ENCODE assay signal across 32 mouse cellular contexts in genomic region chr5:3696031-3696430, GRCm38 (mm10). TPM values are rescaled to one million over a fixed set of nuclear protein-coding genes. Genes with fewer than 3 reads are reported as not detected.
A peak's percentile ranks its signal among the peaks of the same experiment; 100 is the strongest.
DNase-seq lines count a peak whose midpoint lies in the region; ATAC-seq lines count a peak whose summit lies in the region.
"Had no signal": no experiment of that assay in that cellular context is flagged by ENCODE, and none has a peak within 500 bp of the region (broad histone marks: within the 10 kb centered on the region; RNA-seq: fewer than 3 reads in every experiment).

No protein-coding gene starts in this region.

- H3K9me3 ChIP-seq in midbrain, embryonic 11.5 days (ENCODE audit: control insufficient read depth, low read length) = no peaks in the 10 kb centered on the region
- H3K9me3 ChIP-seq: embryonic facial prominence, embryonic 10.5 days; embryonic facial prominence, embryonic 13.5 days; forebrain, embryonic 12.5 days; hindbrain, embryonic 12.5 days; hindbrain, embryonic 15.5 days had no signal

- no peak overlapping the region for H3K4me2 ChIP-seq in midbrain, embryonic 11.5 days
- H3K4me2 ChIP-seq: embryonic facial prominence, embryonic 13.5 days; forebrain, embryonic 12.5 days; heart, embryonic 11.5 days; hindbrain, embryonic 12.5 days; hindbrain, embryonic 15.5 days had no signal

- no peak overlapping the region for H3K9ac ChIP-seq in midbrain, embryonic 11.5 days (ENCODE audit: low read length)
- H3K9ac ChIP-seq: embryonic facial prominence, embryonic 13.5 days; forebrain, embryonic 12.5 days; hindbrain, embryonic 12.5 days; hindbrain, embryonic 15.5 days had no signal

- 0 out of 2 replicates have a peak, but pooled peaks have one; percentile 40 for ATAC-seq in megakaryocyte, adult 5-6 weeks (ENCODE audit: poor library complexity, severe bottlenecking)
- no peak for ATAC-seq in midbrain, embryonic 11.5 days (ENCODE audit: low FRiP score)
- ATAC-seq: forebrain, embryonic 16.5 days; Patski had no signal

- WGBS in midbrain, embryonic 11.5 days = 69% methylated on average over 3 of the region's 3 CpGs

- no peak overlapping the region for H3K4me3 ChIP-seq in midbrain, embryonic 11.5 days (ENCODE audit: low read depth, low read length)
- H3K4me3 ChIP-seq: embryonic facial prominence, embryonic 10.5 days; embryonic facial prominence, embryonic 13.5 days; erythroblast, embryonic 14.5 days; forebrain, embryonic 12.5 days; hindbrain, embryonic 12.5 days; hindbrain, embryonic 15.5 days had no signal

- DNase-seq in A20 (ENCODE audit: low read depth, low spot score) (peak; percentile 62), MEL-GATA-1-ER (ENCODE audit: extremely low read depth, low read depth) (peak; percentile 56)
- peak; percentile 47 for DNase-seq in splenic B cell, adult 2 months (ENCODE audit: low read depth, low spot score)
- DNase-seq in ovary, postnatal 14 days (ENCODE audit: low spot score) = no peak
- DNase-seq in midbrain, embryonic 11.5 days (ENCODE audit: low spot score, missing footprints) = no peak
- no peak for DNase-seq in spleen, postnatal 4 days (ENCODE audit: low spot score in 2 of 2)
- DNase-seq: adrenal gland, postnatal 10 days; adrenal gland, postnatal 36 days; cerebellum, adult 18-20 months; cerebellum, adult 9-10 months; cerebellum, postnatal 14 days; embryo, embryonic 11 days; gastrocnemius, postnatal 10 days; gastrocnemius, postnatal 36 days; heart, adult 11 months had no signal

- H3K4me1 ChIP-seq in midbrain, embryonic 11.5 days (ENCODE audit: control insufficient read depth, insufficient read depth, low read length) = no peaks in the 10 kb centered on the region
- H3K4me1 ChIP-seq: embryonic facial prominence, embryonic 10.5 days; embryonic facial prominence, embryonic 13.5 days; forebrain, embryonic 12.5 days; hindbrain, embryonic 12.5 days; hindbrain, embryonic 15.5 days had no signal

- H3K27ac ChIP-seq in midbrain, embryonic 11.5 days (ENCODE audit: low read depth, low read length) = no peak overlapping the region
- H3K27ac ChIP-seq: embryonic facial prominence, embryonic 10.5 days; embryonic facial prominence, embryonic 13.5 days; forebrain, embryonic 12.5 days; hindbrain, embryonic 12.5 days; hindbrain, embryonic 15.5 days had no signal

- no peaks in the 10 kb centered on the region for H3K27me3 ChIP-seq in splenic B cell, adult 2 months (ENCODE audit: control insufficient read depth, insufficient read depth, low read length, poor library complexity, severe bottlenecking)
- H3K27me3 ChIP-seq in midbrain, embryonic 11.5 days (ENCODE audit: control insufficient read depth, insufficient read depth, low read length) = no peaks in the 10 kb centered on the region
- H3K27me3 ChIP-seq: embryonic facial prominence, embryonic 13.5 days; forebrain, embryonic 12.5 days; hindbrain, embryonic 12.5 days; hindbrain, embryonic 15.5 days; Patski had no signal

- H3K36me3 ChIP-seq in splenic B cell, adult 2 months (ENCODE audit: control insufficient read depth, insufficient read depth, low read length, poor library complexity, severe bottlenecking) = peaks cover 15% of the 10 kb centered on the region; the same call in 1 of the 2 replicates
- H3K36me3 ChIP-seq in midbrain, embryonic 11.5 days (ENCODE audit: control insufficient read depth, insufficient read depth, low read length) = peaks cover 6% of the 10 kb centered on the region; the same call in 1 of the 2 replicates

RNA-seq across cellular contexts. Expression of gene Gatad1, which starts 39.0 kb away (rescaled TPM):
- 116 and 122 TPM in 2 replicates for total RNA-seq in megakaryocyte, adult 5-6 weeks (2015)
- total RNA-seq in megakaryocyte, adult 5-6 weeks (2017) = 160 and 173 TPM in 2 replicates
- 86.4 and 88.8 TPM in 2 replicates for polyA plus RNA-seq in midbrain, embryonic 11.5 days (2014; fragmentation: Nextera tagmentation; extraction: Ambion mirVana)

RNA-seq across cellular contexts. Expression of gene Tmbim7, which starts 45.0 kb away (rescaled TPM):
- 0.59 TPM in 1 of 2 replicates, not detected in the other for total RNA-seq in megakaryocyte, adult 5-6 weeks (2015)
- total RNA-seq in megakaryocyte, adult 5-6 weeks (2017) = not detected in 2 replicates
- polyA plus RNA-seq in midbrain, embryonic 11.5 days (2014; fragmentation: Nextera tagmentation; extraction: Ambion mirVana) = not detected in 2 replicates
- total RNA-seq: adrenal gland, adult 18-20 months; adrenal gland, postnatal 10 days; adrenal gland, postnatal 36 days; gastrocnemius, adult 18-20 months; gastrocnemius, postnatal 10 days; gastrocnemius, postnatal 36 days; heart, adult 8-10 months; heart, postnatal 25 days; hematopoietic stem cell, adult 5-6 weeks had no signal
- polyA plus RNA-seq: embryonic facial prominence, embryonic 10.5 days; embryonic facial prominence, embryonic 13.5 days; erythroblast, embryonic 14.5 days; forebrain, embryonic 12.5 days; forebrain, embryonic 16.5 days; heart, embryonic 11.5 days; heart, embryonic 14.5 days; heart, postnatal 0 days; hindbrain, embryonic 12.5 days; hindbrain, embryonic 15.5 days; Patski had no signal

Comparison
In these comparisons a context has a peak if more than half of its experiments do, and no peak if none do; other contexts are left out.
1. DNase-seq: peak in A20 (single experiment), MEL-GATA-1-ER (single experiment) and splenic B cell, adult 2 months (single experiment); none in ovary, postnatal 14 days (single experiment), midbrain, embryonic 11.5 days (single experiment) and spleen, postnatal 4 days (0 of 2).